Mouse (Mus musculus) right cerebral cortex, postnatal 25 days (tissue): ENCODE results near the gene Cfap74.
"Not testable (repeated sequence)": the region's sequence is repeated elsewhere in the genome, so short reads cannot be mapped to it uniquely, and the experiment has no call there.

ENCODE experiments used
- DNase-seq: peaks from one replicate; pipeline ENCODE4 v3.0.0; 2022

Gene Cfap74

DNA sequence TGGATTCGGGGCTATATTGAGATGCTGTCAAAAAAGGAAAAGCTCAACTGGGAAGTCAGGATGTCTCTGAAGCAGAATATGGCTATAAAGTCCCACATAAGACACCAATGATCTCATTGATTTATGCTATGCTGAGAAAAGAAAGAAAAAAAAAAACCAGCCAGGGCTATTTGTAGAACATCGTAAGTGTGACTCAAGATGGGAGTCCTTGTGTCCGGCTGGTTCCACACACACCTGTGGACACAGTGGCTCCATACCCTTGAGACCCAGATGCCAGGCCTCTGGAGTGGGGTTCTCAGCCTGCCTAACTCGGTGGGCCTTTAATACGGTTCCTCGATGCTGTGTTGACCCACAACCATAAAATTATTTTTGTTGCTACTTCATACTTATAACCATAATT lies 3.1 kb downstream of the Cfap74 start:
- DNase-seq: no peak

DNA sequence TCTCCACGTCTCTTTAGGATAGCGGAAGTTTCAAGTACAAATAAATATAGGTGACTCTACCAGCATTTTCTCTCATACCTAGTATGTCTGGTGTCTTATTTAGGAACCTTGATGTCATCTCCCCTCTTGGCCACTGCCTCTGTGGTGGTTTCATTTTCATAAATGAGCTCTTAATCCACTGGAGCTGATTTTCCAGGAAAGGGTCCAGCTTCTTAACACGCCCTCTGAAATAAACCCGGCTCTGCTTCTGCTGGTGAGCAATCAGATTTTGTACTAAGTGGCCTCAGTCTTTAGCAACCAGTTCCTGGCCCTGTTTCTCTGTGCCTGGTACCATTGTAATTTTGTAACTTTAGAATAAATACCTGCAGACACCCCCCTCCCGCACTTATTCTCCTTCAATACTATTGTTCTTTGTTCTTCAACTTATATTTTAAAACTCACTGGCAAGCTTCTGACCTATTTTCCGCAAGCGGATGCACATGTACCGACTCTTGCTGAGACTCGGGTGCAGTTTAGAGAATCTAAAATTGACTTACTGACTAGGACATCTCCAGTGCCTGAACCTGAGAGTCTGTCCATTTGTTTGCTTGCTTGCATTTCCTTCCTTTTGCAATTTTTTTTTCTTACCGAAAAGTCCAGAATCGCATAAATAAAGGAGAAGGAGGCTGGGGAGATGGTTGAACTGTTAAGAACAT lies 4.8 kb downstream of the Cfap74 start:
- no peak for DNase-seq

DNA sequence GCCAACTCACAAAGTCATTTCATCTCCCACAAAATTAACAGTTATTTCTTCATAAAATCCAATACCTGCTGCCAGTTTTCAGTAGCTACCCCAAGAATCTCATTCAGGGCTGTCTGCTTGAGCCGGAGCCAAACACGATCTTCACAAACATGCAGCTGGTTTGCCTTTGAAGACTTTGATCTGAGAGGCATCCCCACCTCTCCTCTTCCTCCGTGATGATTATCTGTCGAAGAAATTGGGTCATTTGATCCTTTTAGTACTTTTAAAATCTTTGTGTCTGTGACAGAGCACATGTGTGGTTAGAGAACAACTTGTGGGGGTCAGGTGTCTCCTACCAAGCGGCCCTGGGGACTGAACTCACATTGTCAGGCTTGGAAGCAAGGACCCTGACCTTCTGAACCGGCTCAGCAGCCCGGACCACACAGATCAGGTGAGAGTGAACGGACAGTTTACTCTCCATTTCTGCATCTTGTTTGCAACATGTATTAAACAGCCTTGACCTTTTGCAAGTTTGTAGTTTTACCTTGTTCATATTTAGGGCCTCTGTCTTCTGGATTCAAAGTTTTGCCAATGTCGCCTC lies 5.8 kb downstream of the Cfap74 start:
- no peak for DNase-seq

DNA sequence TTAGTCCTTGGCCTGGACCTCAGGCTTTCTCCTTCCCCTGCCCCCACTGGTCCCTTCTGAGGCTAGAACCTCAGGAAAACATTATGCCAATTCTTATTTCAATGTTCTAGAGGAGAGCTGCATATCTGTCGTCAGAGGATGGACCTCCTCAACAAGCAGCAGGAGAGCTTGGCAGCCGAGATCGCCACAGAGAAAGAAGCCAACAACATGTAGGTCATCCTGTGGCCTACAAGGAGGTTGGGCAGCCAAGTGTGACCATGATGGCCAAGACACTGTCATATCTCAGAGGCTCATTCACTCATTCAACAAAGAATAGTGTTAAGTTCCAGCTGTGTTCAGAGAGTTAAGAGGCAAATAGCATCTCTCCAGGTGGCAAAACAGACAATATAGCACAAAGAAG lies 11.1 kb downstream of the Cfap74 start:
- no peak for DNase-seq

DNA sequence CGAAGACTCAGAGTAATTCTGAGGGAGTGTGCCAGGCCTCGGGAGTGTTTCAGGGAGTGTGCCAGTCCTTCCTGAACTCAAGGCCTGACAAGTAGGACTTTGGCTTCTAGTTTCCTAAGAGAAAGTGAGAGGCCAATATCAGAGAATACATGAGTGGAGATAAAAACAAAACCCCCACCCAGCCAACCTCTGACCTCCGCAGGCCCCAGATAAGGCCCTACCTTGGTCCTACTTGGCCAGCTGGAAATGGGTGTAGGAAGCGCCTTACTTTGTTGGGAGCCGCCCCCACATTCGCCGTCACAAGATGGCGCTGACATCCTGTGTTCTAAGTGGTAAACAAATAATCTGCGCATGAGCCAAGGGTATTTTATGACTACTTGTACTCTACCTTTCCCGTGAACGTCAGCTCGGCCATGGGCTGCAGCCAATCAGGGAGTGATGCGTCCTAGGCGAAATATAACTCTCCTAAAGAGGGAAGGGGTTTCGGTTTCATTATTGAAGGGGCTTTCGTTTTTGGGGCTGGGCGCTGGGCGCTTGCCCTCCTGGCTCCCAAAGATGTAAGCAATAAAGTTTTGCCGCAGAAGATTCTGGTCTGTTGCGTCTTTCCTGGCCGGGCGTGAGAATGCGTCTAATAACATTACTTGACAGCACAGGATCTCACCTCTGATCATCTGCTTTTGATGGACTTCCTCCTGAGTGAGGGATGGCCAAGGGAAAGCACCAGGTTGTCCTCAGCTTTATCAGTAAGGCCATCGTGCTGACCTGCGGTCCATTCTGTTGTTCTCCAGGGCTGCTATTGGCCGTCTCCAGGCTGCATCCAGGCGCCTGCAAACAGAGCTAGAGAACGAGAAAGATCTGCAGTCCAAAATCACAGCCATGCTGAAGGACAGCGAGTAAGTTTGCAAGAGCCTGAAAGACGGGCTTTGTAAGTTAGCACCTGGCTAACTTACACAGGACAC lies 12.7 kb downstream of the Cfap74 start:
- DNase-seq: not testable (repeated sequence)

DNA sequence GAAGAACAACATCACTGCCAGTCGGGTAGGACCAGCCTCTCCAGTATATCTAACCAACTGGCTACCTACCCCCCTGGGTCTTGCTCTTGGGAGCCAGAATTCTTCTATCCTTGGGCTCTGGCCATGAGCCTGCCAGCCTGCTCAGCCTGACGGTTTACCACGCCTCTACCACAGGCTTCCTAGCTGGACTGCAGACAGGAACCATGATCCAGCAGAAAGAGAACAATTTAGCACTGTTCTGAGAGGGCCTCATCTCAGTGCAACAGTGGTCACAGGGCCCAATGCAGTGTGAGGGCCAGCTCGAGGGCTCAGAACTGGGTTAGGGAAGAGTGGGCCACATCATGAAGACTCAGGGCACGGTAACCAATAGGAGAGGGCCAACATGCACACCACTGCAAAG lies 15.0 kb downstream of the Cfap74 start:
- no peak for DNase-seq

DNA sequence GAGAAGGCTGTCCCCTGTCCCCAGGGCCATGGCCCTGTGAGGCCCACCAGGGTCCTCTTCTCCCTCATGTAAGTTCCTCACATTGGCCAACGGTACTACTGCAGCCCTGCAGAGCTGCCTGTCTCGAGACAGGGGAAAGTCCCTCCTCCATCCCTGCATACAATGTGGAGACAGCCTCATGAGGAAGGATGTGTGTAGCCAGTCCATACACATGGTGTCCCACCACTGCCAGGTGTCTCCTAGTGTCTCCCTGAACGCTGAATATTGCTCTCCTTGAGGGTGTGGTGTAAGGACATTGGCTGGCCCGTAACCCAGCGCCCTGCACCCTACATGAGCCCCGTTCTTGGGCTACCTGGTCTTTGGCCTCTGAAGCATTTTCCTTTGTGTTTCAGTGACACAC lies 17.3 kb downstream of the Cfap74 start:
- DNase-seq: no peak

DNA sequence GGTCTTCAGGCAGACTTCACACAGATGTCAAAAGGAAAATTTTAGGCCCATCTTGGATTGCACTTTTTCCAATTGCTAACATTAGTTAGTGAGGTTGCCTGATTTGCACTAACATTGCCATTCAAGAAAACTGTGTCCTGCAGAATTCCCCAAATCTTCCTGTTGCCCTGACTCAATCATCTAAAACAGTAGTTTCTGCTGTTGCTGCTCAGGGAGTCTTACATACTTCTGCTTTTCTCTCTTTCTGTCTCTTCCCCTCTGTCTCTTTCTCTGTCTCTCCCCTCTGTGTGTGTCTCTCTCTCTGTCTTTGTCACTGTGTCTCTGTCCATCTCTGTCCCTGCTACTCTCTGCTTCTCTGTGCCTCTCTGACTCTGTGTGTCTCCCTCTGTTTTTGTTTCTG lies 19.5 kb downstream of the Cfap74 start:
- DNase-seq: no peak

DNA sequence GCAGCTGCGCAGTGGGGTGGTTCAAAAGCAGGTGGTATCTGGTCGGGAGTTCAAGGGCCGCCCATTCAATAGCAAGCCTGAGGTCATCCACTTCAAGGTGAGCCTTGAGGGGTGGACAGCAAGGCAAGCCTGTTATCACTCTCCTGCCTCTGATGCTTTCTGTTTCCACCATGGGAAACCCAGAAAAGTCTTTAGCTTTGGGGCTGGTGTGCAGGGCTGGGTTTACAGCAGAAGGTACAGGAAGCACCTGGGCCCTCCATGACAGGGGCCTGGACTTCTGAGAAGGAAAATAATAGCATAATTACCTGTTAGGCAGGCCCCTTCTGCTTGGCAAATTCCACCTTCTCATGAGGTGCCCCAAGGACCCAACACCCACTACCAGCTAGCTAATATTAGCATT lies 20.2 kb downstream of the Cfap74 start:
- no peak for DNase-seq

DNA sequence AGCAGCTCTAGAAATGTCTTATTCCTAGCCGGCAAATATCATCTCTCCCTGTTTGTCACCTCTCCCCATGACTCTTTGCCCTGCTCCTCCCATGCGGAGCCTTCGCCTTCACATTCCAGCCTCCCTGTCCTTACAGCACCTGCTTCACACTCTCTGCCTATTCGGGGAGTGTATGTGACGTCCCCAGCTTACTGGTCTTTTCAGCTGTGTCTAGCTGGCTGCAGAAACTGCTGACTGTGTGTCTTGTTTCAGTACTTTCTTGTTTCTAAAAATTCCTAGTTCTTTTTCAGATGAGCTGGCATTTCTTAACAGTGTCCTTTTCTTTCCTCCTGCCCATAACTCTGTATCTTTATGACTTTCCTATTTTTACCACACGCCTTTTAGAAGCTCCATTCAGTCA lies 23.4 kb downstream of the Cfap74 start:
- no peak for DNase-seq

GRCm38 (mm10) chr4:155433993-155434392 lies 25.0 kb downstream of the Cfap74 start:
- no peak for DNase-seq

DNA sequence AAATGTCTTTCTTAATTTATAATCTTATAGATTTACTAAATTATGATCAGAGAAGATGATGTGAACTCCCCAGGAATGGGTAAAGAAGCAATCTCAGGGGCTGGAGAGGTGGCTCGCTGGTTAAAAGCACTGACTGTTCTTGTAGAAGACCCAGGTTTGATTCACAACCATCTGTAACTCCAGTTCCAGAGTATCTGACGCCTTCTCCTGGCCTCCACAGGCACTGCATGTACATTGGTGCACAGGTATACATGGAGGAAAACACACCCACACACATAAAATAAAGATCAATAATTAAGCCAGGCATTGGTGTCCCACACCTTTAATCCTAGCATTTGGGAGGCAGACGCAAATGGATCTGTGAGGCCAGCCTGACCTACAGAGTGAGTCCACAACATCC lies 33.8 kb downstream of the Cfap74 start:
- DNase-seq: no peak

DNA sequence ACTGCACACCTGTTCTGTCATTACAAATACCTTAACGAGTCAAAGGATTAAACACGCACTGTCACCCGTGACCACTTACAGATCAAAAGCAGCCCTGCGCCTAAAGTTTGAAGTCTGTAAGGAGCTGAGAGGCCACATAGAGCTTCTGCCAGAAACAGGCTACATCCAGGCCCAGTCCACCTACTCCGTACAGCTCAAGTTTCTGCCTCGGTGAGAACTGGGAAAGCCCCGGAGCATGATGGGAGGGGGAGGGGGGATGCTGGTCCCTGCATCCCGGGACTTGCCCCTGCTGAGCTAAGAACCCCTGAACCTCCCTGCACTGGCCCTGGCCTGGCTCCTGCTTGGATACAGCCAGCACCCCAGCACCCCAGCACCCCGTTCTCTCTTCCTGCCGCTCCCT lies 42.6 kb downstream of the Cfap74 start:
- no peak for DNase-seq

- DNase-seq: no peak
Observed at GRCm38 (mm10) chr4:155458575-155458974, 49.6 kb downstream of the Cfap74 start.

- DNase-seq: no peak
Observed at GRCm38 (mm10) chr4:155463050-155463449, 54.1 kb downstream of the Cfap74 start.

DNA sequence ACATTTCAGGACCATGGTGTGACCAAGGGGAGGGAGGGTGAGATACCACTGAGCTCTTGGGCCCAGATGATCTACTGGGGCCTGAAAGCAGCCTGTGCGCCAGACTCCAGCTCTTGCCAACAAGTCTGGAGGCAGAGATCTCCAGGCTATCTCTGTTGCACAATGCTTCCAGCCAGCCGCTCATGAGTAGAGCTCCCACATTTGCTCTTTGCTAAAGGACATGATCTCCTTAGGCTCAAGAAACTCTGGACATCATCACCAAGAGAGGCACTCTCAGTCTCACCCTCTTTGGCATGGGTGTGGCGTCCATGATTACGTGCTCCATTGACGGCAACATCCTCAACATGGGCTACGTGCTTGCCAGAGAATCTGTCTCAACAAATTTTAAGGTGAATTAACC lies 54.6 kb downstream of the Cfap74 start:
- no peak for DNase-seq

GRCm38 (mm10) chr4:155464061-155464460 lies 55.1 kb downstream of the Cfap74 start:
- no peak for DNase-seq

DNA sequence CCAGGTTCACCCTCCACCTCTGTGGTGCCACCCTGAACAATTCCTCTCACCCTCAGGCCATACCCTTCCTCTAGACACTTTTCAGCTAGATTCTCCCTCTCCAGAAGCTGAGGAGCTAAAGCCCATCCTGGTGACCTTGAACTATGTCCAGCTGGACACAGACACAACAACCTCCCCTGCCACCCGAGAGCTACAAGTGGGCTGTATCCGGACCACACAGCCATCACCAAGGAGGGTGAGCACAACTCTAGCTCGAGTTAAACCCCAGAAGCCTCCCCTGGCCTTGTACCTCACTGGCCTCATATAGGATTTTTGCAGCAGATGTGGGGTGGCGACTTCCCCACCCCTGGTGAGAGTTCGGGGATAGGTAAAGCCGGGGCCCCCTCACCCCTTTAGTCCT lies 56.6 kb downstream of the Cfap74 start:
- DNase-seq: no peak

GRCm38 (mm10) chr4:155466080-155466479 lies 57.1 kb downstream of the Cfap74 start:
- no peak for DNase-seq

GRCm38 (mm10) chr4:155467237-155468010 lies 58.4 kb downstream of the Cfap74 start:
- DNase-seq: no peak

DNA sequence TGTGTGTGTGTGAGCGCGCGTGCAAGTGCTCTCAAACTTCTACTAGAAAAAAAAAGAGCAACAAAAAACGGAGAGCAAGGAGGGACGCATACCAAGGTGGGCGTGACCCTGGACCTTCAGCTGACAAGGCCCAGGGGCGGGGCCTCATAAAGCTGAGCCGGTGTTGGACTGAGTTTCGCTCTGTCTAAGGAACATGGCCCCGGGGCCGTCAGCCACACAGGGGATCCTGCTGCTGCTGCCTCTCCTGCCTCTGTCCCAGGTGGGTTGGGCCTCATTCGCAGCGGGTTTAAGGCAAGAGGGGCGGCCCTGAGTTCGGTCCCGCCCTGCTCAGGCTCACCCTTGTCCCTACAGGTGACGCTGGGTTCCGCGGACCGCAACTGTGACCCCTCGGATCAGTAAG lies 60.0 kb downstream of the Cfap74 start, which contains the start of gene Tmem52:
Gene Tmem52, plus strand, starts transcription at position 163 of the 400 bp plus-strand sequence.
- no peak for DNase-seq

GRCm38 (mm10) chr4:155469590-155470262 lies 60.7 kb downstream of the Cfap74 start:
- no peak for DNase-seq
